Mouse (Mus musculus) MN1 (cell line): ENCODE measurements around the gene Gm14401.
"Not testable (repeated sequence)": the region's sequence is repeated elsewhere in the genome, so short reads cannot be mapped to it uniquely, and the experiment has no call there.

Source experiments
- DNase-seq: peaks from one replicate; pipeline ENCODE4 v3.0.0-alpha.2; 2016; ENCODE audit warnings: low spot score

Gm14401 gene

DNA sequence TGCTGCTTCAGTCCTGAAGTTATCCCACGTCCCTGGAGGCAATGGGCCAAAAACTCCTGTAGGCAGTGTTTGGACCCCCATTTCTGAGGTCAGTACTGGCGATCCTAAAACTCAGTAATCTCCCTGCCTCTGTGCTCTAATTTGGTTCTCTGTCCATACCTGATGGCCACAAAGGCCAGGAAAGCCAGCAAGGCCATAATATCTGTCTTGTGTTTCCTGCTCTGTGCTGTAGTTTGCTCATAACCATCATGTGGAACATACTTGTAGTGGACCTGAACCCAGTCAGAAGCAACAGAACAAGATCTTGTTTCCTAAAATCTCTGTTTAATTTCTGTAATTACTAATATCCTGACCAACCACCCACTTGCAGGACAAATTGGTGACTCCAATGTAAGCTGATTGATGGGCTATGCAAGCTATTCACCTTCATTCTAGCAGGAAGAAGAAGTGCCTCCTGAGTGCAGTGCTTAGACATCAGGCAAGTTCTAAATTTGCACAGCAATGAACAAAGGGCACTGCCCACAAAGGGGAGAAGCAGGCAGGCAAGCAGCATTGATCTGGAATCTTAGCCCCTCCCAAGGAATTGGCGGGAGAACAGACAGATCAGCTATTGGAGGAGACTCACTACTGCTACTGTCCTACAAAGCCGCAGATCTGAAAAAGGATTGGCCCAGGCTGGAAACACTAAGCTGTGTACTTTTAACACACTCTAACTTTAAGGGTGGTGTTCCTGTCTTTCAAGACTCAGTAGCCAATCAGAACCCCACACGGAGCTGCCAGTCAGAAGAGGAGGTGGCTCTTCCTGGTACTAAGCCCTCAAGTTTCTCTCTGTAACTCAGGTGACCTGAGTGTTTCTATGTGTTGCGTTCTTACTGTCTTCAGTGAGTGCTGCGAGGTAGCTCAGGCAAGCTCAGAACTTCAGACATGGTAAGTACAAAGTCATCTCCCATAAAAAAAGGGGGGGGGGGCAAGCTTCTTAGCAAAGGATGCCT lies at the start of gene Gm14401:
Gene Gm14401, plus strand, starts transcription at position 889 of the 992 bp plus-strand sequence.
- DNase-seq, result not testable (repeated sequence)

DNA sequence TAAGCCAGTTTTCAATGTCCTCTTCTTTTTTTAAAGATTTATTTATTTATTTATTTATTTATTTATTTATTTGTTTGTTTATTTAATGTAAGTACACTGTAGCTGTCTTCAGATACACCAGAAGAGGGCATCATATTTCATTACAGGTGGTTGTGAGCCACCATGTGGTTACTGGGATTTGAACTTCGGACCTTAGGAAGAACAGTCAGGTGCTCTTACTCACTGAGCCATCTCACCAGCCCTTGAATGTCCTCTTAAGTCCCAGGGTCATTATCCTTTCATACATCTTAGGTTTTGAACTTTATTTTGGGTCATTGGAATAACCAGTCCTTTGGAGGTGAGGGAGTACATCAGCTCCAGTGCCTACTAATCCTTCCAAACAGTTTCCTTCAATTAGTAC lies 1.3 kb upstream of the Gm14401 start:
- not testable (repeated sequence) for DNase-seq

DNA sequence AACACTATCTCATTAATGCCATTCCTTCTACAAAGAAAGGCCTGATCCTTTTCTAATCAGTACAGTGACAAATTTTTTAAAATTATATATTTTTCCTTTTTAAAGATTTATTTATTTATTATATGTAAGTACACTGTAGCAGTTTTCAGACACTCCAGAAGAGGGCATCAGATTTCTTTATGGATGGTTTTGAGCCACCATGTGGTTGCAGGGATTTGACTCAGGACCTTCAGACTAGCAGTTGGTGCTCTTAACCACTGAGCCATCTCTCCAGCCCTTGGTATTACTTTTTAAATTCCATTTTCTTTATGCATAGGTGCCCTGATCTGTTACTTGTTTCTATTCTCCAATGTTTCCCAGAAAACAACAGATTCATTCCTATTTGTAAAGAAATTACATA lies 895 bp downstream of the Gm14401 start:
- DNase-seq, result not testable (repeated sequence)

DNA sequence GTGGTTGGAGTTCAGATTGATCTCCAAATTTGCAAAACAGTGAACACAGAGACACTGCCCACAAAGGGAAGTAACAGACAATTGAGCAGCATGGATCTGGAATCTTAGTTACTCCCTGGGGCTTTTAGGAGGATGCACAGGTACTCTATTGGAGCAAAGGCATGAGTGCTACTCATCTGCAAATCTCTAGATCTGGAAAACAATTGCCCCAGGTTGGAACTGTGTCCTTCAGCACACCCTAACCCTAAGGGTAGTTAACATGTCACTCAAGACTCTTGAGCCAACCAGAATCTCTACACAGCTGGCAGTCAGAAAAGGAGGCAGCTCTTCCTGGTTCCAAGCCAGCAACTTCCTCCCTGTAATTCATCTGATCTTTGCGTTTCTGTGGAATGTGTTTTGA lies 5.7 kb downstream of the Gm14401 start:
- DNase-seq, result not testable (repeated sequence)

DNA sequence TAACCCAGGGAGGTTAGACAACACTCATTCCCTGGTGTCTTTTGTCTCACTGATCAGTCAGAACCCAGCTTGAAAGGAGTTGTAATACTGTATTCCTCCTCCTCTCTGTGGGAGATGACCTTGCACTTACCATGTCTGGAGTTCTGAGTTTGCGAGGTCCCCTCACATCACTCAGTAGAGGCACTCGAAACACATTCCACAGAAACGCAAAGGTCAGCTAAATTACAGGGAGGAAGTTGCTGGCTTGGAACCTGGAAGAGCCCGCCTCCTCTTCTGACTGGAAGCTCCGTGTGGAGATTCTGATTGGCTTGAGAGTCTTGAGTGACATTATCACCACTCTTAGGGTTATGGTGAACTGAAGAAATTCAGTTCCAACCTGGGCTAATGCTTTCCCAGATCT lies 35.0 kb downstream of the Gm14401 start:
- DNase-seq, result not testable (repeated sequence)

DNA sequence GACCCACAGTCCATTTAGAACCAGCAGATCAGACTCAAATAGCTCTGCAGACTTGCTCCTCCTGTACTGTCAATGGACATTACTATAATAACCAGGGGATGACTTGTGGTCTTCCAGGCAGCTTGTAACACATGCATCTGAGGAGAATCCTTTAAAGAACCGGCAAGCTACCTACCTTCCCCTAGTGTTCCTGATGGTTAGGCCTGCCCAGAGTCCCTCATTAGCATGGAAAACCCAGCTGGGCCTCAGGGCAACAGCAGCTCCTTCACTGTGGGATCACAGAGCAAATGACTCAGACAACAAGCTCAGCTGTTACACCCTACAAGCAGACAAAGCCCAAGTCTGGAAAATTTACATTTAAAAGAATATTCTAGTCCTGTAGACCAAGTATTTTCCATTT lies 55.0 kb downstream of the Gm14401 start:
- DNase-seq, result not testable (repeated sequence)
